Mouse (Mus musculus): ENCODE measurements around the gene Apon.
"Not testable (repeated sequence)": the region's sequence is repeated elsewhere in the genome, so short reads cannot be mapped to it uniquely, and the experiment has no call there.

DNA sequence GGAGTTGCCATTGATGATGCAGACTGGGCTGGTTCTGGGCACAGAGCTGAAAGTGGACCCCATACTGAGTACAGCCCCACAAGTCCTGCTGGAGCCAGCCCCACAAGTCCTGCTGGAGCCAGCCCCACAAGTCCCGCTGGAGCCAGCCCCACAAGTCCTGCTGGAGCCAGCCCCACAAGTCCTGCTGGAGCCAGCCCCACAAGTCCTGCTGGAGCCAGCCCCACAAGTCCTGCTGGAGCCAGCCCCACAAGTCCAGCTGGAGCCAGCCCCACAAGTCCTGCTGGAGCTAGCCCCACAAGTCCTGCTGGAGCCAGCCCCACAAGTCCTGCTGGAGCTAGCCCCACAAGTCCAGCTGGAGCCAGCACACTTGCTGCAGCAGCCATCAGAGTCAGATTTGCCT, 36.7 kb downstream of the Apon start:
- not testable (repeated sequence) for TF ChIP-seq CTCF (IDR thresholded peaks at IDR 0.05; ENCODE audit: control insufficient read depth, insufficient read depth, insufficient replicate concordance, low read depth, low read length); POLR2A (IDR thresholded peaks at IDR 0.05; ENCODE audit: control insufficient read depth, low read depth, low read length)

Data from testis, adult 2 months (tissue).